Mouse (Mus musculus): ENCODE measurements around the gene Pxylp1.

Gene Pxylp1

GRCm38 (mm10) chr9:96890756-96891155 lies 1.7 kb downstream of the Pxylp1 start:
- DNase-seq (ENCODE audit: low spot score in 2 of 2): no peak

GRCm38 (mm10) chr9:96890266-96890665 lies 2.2 kb downstream of the Pxylp1 start:
- no peak for DNase-seq (ENCODE audit: low spot score in 2 of 2)

GRCm38 (mm10) chr9:96889345-96890021 lies 3.0 kb downstream of the Pxylp1 start:
- DNase-seq (ENCODE audit: low spot score in 2 of 2): peak; percentile 57 to 81

GRCm38 (mm10) chr9:96888742-96889344 lies 3.6 kb downstream of the Pxylp1 start:
- DNase-seq (ENCODE audit: low spot score in 2 of 2): peak in 1 of 2 experiments; percentile 29

GRCm38 (mm10) chr9:96887954-96888353 lies 4.5 kb downstream of the Pxylp1 start:
- no peak for DNase-seq (ENCODE audit: low spot score in 2 of 2)

GRCm38 (mm10) chr9:96887492-96887891 lies 5.0 kb downstream of the Pxylp1 start:
- no peak for DNase-seq (ENCODE audit: low spot score in 2 of 2)

GRCm38 (mm10) chr9:96885781-96886180 lies 6.7 kb downstream of the Pxylp1 start:
- no peak for DNase-seq (ENCODE audit: low spot score in 2 of 2)

- no peak for DNase-seq (ENCODE audit: low spot score in 2 of 2)
These were observed 9.8 kb downstream of the Pxylp1 start for GRCm38 (mm10) chr9:96882496-96883265.

- no peak for DNase-seq (ENCODE audit: low spot score in 2 of 2)
These were observed 10.6 kb downstream of the Pxylp1 start for GRCm38 (mm10) chr9:96881901-96882300.

GRCm38 (mm10) chr9:96879024-96879423 lies 13.4 kb downstream of the Pxylp1 start:
- DNase-seq (ENCODE audit: low spot score in 2 of 2): no peak

- no peak for DNase-seq (ENCODE audit: low spot score in 2 of 2)
These were observed 14.0 kb downstream of the Pxylp1 start for GRCm38 (mm10) chr9:96878464-96878863.

- no peak for DNase-seq (ENCODE audit: low spot score in 2 of 2)
These were observed 16.8 kb downstream of the Pxylp1 start for GRCm38 (mm10) chr9:96875704-96876103.

- DNase-seq (ENCODE audit: low spot score in 2 of 2): no peak
These were observed 19.4 kb downstream of the Pxylp1 start for GRCm38 (mm10) chr9:96873082-96873481.

GRCm38 (mm10) chr9:96870104-96870503 lies 22.4 kb downstream of the Pxylp1 start:
- no peak for DNase-seq (ENCODE audit: low spot score in 2 of 2)

- no peak for DNase-seq (ENCODE audit: low spot score in 2 of 2)
These were observed 22.9 kb downstream of the Pxylp1 start for GRCm38 (mm10) chr9:96869542-96869941.

GRCm38 (mm10) chr9:96868546-96868945 lies 23.9 kb downstream of the Pxylp1 start:
- no peak for DNase-seq (ENCODE audit: low spot score in 2 of 2)

- no peak for DNase-seq (ENCODE audit: low spot score in 2 of 2)
These were observed 25.3 kb downstream of the Pxylp1 start for GRCm38 (mm10) chr9:96867165-96867564.

GRCm38 (mm10) chr9:96866196-96866595 lies 26.3 kb downstream of the Pxylp1 start:
- DNase-seq (ENCODE audit: low spot score in 2 of 2): no peak

GRCm38 (mm10) chr9:96865473-96866050 lies 26.9 kb downstream of the Pxylp1 start:
- no peak for DNase-seq (ENCODE audit: low spot score in 2 of 2)

GRCm38 (mm10) chr9:96863539-96863938 lies 28.9 kb downstream of the Pxylp1 start:
- DNase-seq (ENCODE audit: low spot score in 2 of 2): no peak

GRCm38 (mm10) chr9:96862836-96863235 lies 29.6 kb downstream of the Pxylp1 start:
- DNase-seq (ENCODE audit: low spot score in 2 of 2): no peak

GRCm38 (mm10) chr9:96861092-96861487 lies 31.4 kb downstream of the Pxylp1 start:
- no peak for DNase-seq (ENCODE audit: low spot score in 2 of 2)
